Comparison of ENCODE assay signal across 8 mouse cellular contexts in the genomic region with DNA sequence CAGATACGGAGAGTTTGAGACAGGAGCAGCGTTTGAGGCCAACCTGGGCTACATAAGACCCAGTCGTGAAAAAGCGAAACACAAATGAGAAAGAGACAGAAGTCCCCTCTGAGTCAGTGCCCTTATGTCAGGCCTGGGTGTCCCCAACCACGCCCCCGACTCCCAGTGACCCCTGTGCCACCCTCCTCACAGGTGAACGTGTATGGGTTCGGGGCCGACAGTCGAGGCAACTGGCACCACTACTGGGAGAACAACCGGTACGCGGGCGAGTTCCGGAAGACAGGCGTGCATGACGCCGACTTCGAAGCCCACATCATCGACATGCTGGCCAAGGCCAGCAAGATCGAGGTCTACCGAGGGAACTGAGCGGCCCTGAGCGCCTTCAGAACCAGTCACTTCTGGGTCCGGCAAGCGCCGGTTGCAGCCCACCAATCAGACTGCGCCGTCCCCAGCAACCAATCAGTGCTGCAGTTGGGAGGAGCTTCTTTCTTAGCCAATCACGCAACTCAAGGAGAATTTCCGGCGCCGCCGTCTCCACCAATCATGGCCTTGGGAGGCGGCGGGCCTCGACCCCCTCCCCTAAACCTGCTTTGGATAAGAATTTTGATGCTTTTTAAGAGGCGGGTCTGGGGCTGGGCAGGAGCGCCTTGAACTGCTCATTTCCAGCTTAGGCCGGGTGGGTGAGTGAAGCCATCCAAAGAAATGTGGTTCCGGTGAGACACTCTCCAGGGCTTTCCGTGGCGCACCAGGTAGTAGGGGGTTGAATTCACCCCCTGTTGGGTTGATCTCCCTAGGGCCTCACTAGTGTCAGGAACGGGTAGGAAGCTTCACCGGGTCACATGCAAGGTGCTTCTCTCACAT. TPM values are rescaled to one million over a fixed set of nuclear protein-coding genes. Genes with fewer than 3 reads are reported as not detected.
DNase-seq lines count a peak whose midpoint lies in the region; ATAC-seq and TF ChIP-seq lines count a peak whose summit lies in the region.

No protein-coding gene starts in this region.

- peak; percentile 95 for ATAC-seq in embryonic facial prominence, embryonic 15.5 days (ENCODE audit: insufficient number of reproducible peaks, low FRiP score, low TSS enrichment, low read depth)
- ATAC-seq in midbrain, embryonic 11.5 days (ENCODE audit: low FRiP score), result peak; percentile 98

- 8% methylated on average over 45 of the region's 45 CpGs for WGBS in embryonic facial prominence, embryonic 15.5 days
- WGBS in kidney, adult 2 months, result 29% methylated on average over 45 of the region's 45 CpGs
- 6% methylated on average over 45 of the region's 45 CpGs for WGBS in limb, embryonic 10.5 days
- WGBS in midbrain, embryonic 11.5 days, result 5% methylated on average over 45 of the region's 45 CpGs

- H3K4me3 ChIP-seq in embryonic facial prominence, embryonic 15.5 days (replicated peaks), result peak overlapping the region; percentile 51
- H3K4me3 ChIP-seq in kidney, adult 2 months (ENCODE audit: insufficient read depth, low read depth, low read length), result peak overlapping the region; percentile 55
- peak overlapping the region; percentile 59 for H3K4me3 ChIP-seq in limb, embryonic 10.5 days
- H3K4me3 ChIP-seq in midbrain, embryonic 11.5 days (ENCODE audit: low read depth, low read length), result peak overlapping the region; percentile 45

- no peaks in the 10 kb centered on the region for H3K9me3 ChIP-seq in embryonic facial prominence, embryonic 15.5 days (replicated peaks)
- H3K9me3 ChIP-seq in limb, embryonic 10.5 days (replicated peaks), result no peaks in the 10 kb centered on the region
- no peaks in the 10 kb centered on the region for H3K9me3 ChIP-seq in midbrain, embryonic 11.5 days (ENCODE audit: control insufficient read depth, low read length)

- peaks cover 46% of the 10 kb centered on the region for H3K36me3 ChIP-seq in embryonic facial prominence, embryonic 15.5 days
- peaks cover 2% of the 10 kb centered on the region for H3K36me3 ChIP-seq in kidney, adult 2 months (ENCODE audit: control insufficient read depth, insufficient read depth, low read length)
- peaks cover 91% of the 10 kb centered on the region for H3K36me3 ChIP-seq in limb, embryonic 10.5 days
- H3K36me3 ChIP-seq in midbrain, embryonic 11.5 days (ENCODE audit: control insufficient read depth, insufficient read depth, low read length), result no peaks in the 10 kb centered on the region; the same call in 1 of the 2 replicates

- TF ChIP-seq POLR2A in kidney, adult 2 months (IDR thresholded peaks at IDR 0.05; ENCODE audit: low read depth, low read length), result no peak

- no peaks in the 10 kb centered on the region for H3K27me3 ChIP-seq in embryonic facial prominence, embryonic 15.5 days
- H3K27me3 ChIP-seq in kidney, adult 2 months (replicated peaks; ENCODE audit: control insufficient read depth, insufficient read depth, low read length), result no peaks in the 10 kb centered on the region
- no peaks in the 10 kb centered on the region for H3K27me3 ChIP-seq in limb, embryonic 10.5 days (ENCODE audit: low read depth, poor library complexity, severe bottlenecking)
- no peaks in the 10 kb centered on the region for H3K27me3 ChIP-seq in midbrain, embryonic 11.5 days (ENCODE audit: control insufficient read depth, insufficient read depth, low read length)

- no peak for TF ChIP-seq CTCF in kidney, adult 2 months (conservative IDR thresholded peaks at IDR 0.05; ENCODE audit: insufficient read depth, insufficient read length, low read depth, low read length)

- peaks cover 21% of the 10 kb centered on the region for H3K4me1 ChIP-seq in embryonic facial prominence, embryonic 15.5 days
- 0 out of 2 replicates have a peak, but pooled peaks cover 3% of the 10 kb centered on the region for H3K4me1 ChIP-seq in kidney, adult 2 months (ENCODE audit: control insufficient read depth, insufficient read depth, low read length)
- H3K4me1 ChIP-seq in limb, embryonic 10.5 days, result peaks cover 14% of the 10 kb centered on the region
- H3K4me1 ChIP-seq in midbrain, embryonic 11.5 days (ENCODE audit: control insufficient read depth, insufficient read depth, low read length), result peaks cover 4% of the 10 kb centered on the region

- DNase-seq in brain, adult 2 months (ENCODE audit: low read depth, low spot score), result peak; percentile 97
- peak; percentile 89 for DNase-seq in heart, adult 8-10 months (ENCODE audit: low spot score)
- DNase-seq in kidney, adult 2 months, result peak; percentile 95
- peak; percentile 91 for DNase-seq in limb, embryonic 10.5 days (ENCODE audit: low spot score)
- peak; percentile 97 for DNase-seq in midbrain, embryonic 11.5 days (ENCODE audit: low spot score, missing footprints)
- DNase-seq in right cerebral cortex, postnatal 36 days (ENCODE audit: low spot score in 2 of 2), result peak; percentile 93 to 95
- DNase-seq in urinary bladder, postnatal 36 days (ENCODE audit: low spot score in 2 of 2), result peak; percentile 71 to 85

- H3K9ac ChIP-seq in embryonic facial prominence, embryonic 15.5 days, result peak overlapping the region; percentile 41
- H3K9ac ChIP-seq in midbrain, embryonic 11.5 days (ENCODE audit: low read length), result peak overlapping the region; percentile 63

- H3K4me2 ChIP-seq in embryonic facial prominence, embryonic 15.5 days (replicated peaks), result peak overlapping the region; percentile 82
- peak overlapping the region; percentile 77 for H3K4me2 ChIP-seq in midbrain, embryonic 11.5 days

- H3K27ac ChIP-seq in embryonic facial prominence, embryonic 15.5 days (replicated peaks), result no peak overlapping the region
- peak overlapping the region; percentile 18; the same call in 1 of the 2 replicates for H3K27ac ChIP-seq in kidney, adult 2 months (ENCODE audit: insufficient read depth, low read depth, low read length)
- H3K27ac ChIP-seq in limb, embryonic 10.5 days, result peak overlapping the region; percentile 84
- H3K27ac ChIP-seq in midbrain, embryonic 11.5 days (ENCODE audit: low read depth, low read length), result no peak overlapping the region

RNA-seq across cellular contexts. Expression of a gene that starts 27.5 kb away (rescaled TPM):
- polyA plus RNA-seq in embryonic facial prominence, embryonic 15.5 days (2015; fragmentation: Nextera tagmentation; extraction: Ambion mirVana), result 13.7 and 15.7 TPM in 2 replicates
- total RNA-seq in heart, adult 8-10 months (2022), result 10 to 100 TPM; 30.7 to 37.3 (median 35.3) TPM
- 21.6 and 24.3 TPM in 2 replicates for polyA plus RNA-seq in kidney, adult 2 months (2012; rRNA removed)
- 24.0 and 24.6 TPM in 2 replicates for polyA plus RNA-seq in limb, embryonic 10.5 days (2016; fragmentation: Nextera tagmentation; extraction: Ambion mirVana)
- 32.8 and 33.4 TPM in 2 replicates for polyA plus RNA-seq in midbrain, embryonic 11.5 days (2014; fragmentation: Nextera tagmentation; extraction: Ambion mirVana)

RNA-seq across cellular contexts. Expression of a gene that starts 50.4 kb away (rescaled TPM):
- polyA plus RNA-seq in embryonic facial prominence, embryonic 15.5 days (2015; fragmentation: Nextera tagmentation; extraction: Ambion mirVana), result 32.6 and 34.8 TPM in 2 replicates
- total RNA-seq in heart, adult 8-10 months (2022), result 10 to 100 TPM; 21.3 to 25.4 (median 24.1) TPM
- 27.3 and 28.6 TPM in 2 replicates for polyA plus RNA-seq in kidney, adult 2 months (2012; rRNA removed)
- polyA plus RNA-seq in limb, embryonic 10.5 days (2016; fragmentation: Nextera tagmentation; extraction: Ambion mirVana), result 42.2 and 42.7 TPM in 2 replicates
- 11.2 and 11.3 TPM in 2 replicates for polyA plus RNA-seq in midbrain, embryonic 11.5 days (2014; fragmentation: Nextera tagmentation; extraction: Ambion mirVana)

Comparison
In these comparisons a context has a peak if more than half of its experiments do, and no peak if none do; other contexts are left out.
1. H3K27ac ChIP-seq: peak in kidney, adult 2 months (single experiment) and limb, embryonic 10.5 days (single experiment); none in embryonic facial prominence, embryonic 15.5 days (single experiment) and midbrain, embryonic 11.5 days (single experiment).
2. Peak in every context shown above with its lines, with median percentiles within 50 percentile points of each other: DNase-seq and H3K4me3 ChIP-seq.